Mouse (Mus musculus): ENCODE results near the gene Spem2. TPM values are rescaled to one million over a fixed set of nuclear protein-coding genes. Genes with fewer than 3 reads are reported as not detected.

The Spem2 gene
- polyA plus RNA-seq, 1 experiment from 2014 or later, result not detected

DNA sequence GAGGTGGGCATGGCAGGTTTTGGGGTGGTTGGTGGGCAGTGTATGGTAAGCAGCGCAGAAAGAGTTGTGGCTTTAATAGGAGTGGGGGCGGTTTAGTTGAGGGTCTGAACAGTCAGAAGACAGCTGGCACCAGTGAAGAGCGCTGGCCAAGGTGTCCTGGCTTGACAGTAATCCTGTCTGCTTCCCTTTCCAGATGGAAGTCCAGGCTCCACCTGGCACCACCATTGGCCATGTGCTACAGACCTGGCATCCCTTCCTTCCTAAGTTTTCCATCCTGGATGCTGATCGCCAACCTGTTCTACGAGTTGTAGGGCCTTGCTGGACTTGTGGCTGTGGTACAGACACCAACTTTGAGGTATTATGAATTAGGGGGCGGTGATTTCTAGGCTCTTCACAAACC, 29.8 kb upstream of the Spem2 start:
- Histone ChIP-seq H3K36me3 (peaks cover 50% of the 10 kb centered on the region), H3K27me3 (ENCODE audit: low read depth, poor library complexity, severe bottlenecking) (no peaks in the 10 kb centered on the region), H3K9me3 (replicated peaks) (no peaks in the 10 kb centered on the region), H3K4me1 (peaks cover 44% of the 10 kb centered on the region), H3K4me3 (peak overlapping the region; percentile 79), H3K27ac (replicated peaks) (peak overlapping the region; percentile 98)
- WGBS, result 92% methylated on average over 6 of the region's 6 CpGs
- no peak for DNase-seq (ENCODE audit: low spot score)

DNA sequence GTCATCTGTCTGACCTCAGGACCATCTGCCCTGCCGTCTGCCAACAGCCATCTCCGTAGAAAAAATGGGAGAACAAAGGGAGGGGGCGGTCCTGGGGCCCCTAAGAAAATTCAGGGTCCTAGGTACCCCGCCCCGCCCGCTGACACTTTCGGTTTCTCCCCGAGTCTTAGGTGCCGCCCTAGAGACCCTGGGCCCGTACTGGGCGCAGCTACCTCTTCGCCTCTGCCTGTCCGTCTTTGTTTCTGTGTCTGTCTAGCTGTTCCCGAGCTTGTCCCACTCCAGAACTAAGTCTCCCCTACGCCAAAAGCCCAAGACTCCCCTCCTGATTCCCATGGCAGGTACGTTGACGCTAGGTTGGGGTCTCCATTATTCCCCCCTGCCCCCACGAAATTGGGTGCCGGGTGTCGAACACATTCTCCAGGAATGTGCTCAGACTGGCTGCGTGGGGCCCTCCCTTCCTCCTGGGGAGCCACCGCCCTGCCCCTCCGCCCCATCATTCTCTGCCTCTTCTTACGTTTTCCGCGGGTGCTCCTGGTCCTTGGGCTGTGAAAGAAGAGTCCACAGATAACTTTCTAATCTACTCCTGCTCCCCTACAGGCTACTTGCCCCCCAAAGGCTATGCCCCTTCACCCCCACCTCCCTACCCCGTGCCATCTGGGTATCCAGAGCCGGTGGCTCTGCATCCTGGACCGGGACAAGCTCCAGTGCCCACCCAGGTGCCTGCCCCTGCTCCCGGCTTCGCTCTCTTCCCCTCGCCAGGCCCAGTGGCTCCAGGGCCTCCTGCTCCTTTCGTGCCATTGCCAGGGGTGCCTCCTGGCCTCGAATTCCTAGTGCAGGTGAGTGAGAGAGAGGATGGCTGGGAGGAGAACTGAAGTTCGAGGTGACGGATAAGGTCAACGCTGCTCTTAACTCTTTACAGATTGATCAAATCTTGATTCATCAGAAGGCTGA, 28.7 kb upstream of the Spem2 start:
- peaks cover 42% of the 10 kb centered on the region for H3K4me1 ChIP-seq
- H3K27me3 ChIP-seq (ENCODE audit: low read depth, poor library complexity, severe bottlenecking), result no peaks in the 10 kb centered on the region
- 13% methylated on average over 37 of the region's 37 CpGs for WGBS
- no peak for DNase-seq (ENCODE audit: low spot score)
- peaks cover 45% of the 10 kb centered on the region for H3K36me3 ChIP-seq
- peak overlapping the region; percentile 79 for H3K4me3 ChIP-seq
- no peaks in the 10 kb centered on the region for H3K9me3 ChIP-seq (replicated peaks)
- H3K27ac ChIP-seq (replicated peaks), result peak overlapping the region; percentile 98

DNA sequence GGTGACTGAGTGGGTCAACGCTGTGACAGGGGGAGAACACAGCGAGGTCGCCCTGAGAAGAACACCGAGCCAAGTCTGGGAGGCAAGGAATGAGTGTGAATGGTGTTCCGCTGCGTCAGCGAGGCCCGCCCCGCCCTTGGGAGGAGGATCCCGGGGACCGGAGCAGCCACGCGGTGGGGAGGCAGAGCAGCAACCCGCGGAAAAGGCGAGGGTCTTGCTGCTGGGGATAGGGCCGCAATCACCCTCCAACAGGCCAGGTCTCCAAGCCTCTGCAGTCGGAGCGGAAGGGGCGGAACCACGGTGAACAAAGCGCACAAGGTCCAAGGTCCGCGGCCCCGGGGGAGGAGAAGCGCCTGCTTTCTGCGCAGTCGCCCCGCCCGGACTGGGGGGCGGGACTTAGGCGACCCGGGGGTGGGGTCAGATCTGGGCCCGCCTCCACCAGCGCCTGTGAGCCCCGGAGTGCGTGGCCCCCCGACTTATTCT, 28.0 kb upstream of the Spem2 start, which contains the start of gene Plscr3:
Gene Plscr3, plus strand, starts transcription at position 179 of the 483 bp plus-strand sequence.
- under 1% methylated on average over 37 of the region's 38 CpGs for WGBS
- DNase-seq (ENCODE audit: low spot score), result peak; percentile 96
- Histone ChIP-seq H3K36me3 (peaks cover 37% of the 10 kb centered on the region), H3K27me3 (ENCODE audit: low read depth, poor library complexity, severe bottlenecking) (no peaks in the 10 kb centered on the region), H3K27ac (replicated peaks) (peak within 1 kb of the TSS; percentile 98), H3K4me1 (peaks cover 39% of the 10 kb centered on the region), H3K9me3 (replicated peaks) (no peaks in the 10 kb centered on the region), H3K4me3 (peak within 1 kb of the TSS; percentile 79)

DNA sequence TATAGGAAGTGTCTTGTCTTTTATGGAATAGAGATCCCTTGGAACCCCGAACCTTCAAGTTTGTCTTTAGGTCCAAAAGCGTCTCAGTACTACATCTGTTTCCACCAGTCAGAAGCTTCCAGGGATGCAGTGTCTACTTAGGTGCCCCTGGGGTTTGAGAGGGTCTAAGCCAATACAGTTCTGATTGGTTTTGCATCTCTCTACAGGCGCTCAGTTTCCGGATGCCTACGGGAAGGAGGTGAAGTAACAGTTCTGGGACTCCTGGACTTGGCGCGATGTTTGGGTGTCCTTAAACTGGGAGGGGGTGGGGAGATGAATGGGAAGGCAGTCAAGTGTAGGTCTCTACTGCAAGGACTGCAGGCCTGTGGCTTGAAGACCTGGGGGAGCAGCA, 20.4 kb upstream of the Spem2 start:
- peaks cover 57% of the 10 kb centered on the region for H3K4me1 ChIP-seq
- 5% methylated on average over 7 of the region's 7 CpGs for WGBS
- no peak for DNase-seq (ENCODE audit: low spot score)

DNA sequence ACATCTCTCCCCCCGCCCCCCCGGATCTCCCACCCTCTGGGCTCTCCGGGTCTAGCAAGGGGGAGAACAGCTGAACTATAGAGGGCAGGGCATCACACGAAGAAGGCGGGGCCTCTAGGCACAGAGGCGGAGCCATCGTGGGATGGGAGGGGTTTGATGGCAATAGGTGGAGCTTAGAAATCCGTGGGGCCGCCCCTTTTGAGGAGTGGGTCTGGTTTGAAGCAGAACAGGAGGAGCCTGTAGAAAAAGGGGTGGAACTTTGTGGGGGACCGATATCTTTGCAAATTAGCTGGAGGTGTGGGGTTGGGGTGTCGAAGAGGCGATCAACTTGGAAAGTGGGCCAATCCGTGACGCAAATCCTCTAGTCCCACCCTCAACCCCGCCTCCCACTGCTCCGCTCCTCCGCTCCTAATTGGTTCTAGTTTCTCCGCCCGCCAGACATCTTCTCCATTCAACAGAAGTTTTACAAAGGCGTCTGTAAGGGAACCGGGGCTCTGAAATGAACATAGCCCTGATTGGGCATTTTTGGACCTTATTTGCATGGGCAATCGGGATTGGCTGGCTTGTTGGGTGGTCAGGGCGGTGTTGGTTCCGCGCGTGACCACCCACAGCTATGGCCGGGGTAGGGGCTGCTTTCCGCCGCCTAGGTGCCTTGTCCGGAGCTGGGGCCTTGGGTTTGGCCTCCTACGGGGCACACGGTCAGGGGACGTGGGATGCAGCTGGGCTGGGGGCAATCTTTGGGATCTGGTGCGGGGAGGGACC, 19.9 kb upstream of the Spem2 start, which contains the start of gene Tmem256:
Gene Tmem256, plus strand, starts transcription at position 563 of the 762 bp plus-strand sequence.
- H3K4me1 ChIP-seq, result peaks cover 60% of the 10 kb centered on the region
- peak within 1 kb of the TSS; percentile 93 for H3K27ac ChIP-seq (replicated peaks)
- no peaks in the 10 kb centered on the region for H3K9me3 ChIP-seq (replicated peaks)
- H3K36me3 ChIP-seq, result peaks cover 9% of the 10 kb centered on the region
- H3K4me3 ChIP-seq, result peak within 1 kb of the TSS; percentile 86
- under 1% methylated on average over 34 of the region's 34 CpGs for WGBS
- peak; percentile 97 for DNase-seq (ENCODE audit: low spot score)
- peaks cover 35% of the 10 kb centered on the region for H3K27me3 ChIP-seq (ENCODE audit: low read depth, poor library complexity, severe bottlenecking)

More for the DNA sequence above, 20.4 kb upstream of the Spem2 start:
- Histone ChIP-seq H3K4me3 (peak overlapping the region; percentile 86), H3K36me3 (peaks cover 3% of the 10 kb centered on the region), H3K9me3 (replicated peaks) (no peaks in the 10 kb centered on the region), H3K27ac (replicated peaks) (peak overlapping the region; percentile 93), H3K27me3 (ENCODE audit: low read depth, poor library complexity, severe bottlenecking) (peaks cover 29% of the 10 kb centered on the region)

DNA sequence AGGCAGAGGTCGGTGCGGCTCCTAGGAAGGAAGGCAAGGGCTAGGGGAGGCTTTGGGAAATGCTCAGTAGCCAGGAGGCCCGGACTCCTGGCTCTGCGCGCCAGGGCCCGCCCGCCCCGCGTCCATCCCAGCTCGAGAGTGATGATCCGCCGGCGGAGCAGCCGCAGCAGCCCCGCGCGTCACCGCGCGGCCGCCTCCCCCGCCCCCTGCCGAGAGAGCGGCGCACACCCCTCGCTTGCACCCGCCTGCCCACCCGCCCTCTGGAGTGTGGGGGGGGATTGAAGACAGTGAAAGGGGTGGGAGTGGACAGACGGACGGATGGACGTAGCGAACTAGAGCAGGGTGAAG, 19.3 kb upstream of the Spem2 start, which contains the start of gene Nlgn2:
Gene Nlgn2, minus strand, starts transcription at position 181 of the 348 bp plus-strand sequence.
- H3K36me3 ChIP-seq, result peaks cover 14% of the 10 kb centered on the region
- under 1% methylated on average over 32 of the region's 32 CpGs for WGBS
- H3K4me1 ChIP-seq, result peaks cover 60% of the 10 kb centered on the region
- H3K27ac ChIP-seq (replicated peaks), result peak within 1 kb of the TSS; percentile 93
- peaks cover 40% of the 10 kb centered on the region for H3K27me3 ChIP-seq (ENCODE audit: low read depth, poor library complexity, severe bottlenecking)
- H3K4me3 ChIP-seq, result peak within 1 kb of the TSS; percentile 86
- no peak for DNase-seq (ENCODE audit: low spot score)
- no peaks in the 10 kb centered on the region for H3K9me3 ChIP-seq (replicated peaks)

DNA sequence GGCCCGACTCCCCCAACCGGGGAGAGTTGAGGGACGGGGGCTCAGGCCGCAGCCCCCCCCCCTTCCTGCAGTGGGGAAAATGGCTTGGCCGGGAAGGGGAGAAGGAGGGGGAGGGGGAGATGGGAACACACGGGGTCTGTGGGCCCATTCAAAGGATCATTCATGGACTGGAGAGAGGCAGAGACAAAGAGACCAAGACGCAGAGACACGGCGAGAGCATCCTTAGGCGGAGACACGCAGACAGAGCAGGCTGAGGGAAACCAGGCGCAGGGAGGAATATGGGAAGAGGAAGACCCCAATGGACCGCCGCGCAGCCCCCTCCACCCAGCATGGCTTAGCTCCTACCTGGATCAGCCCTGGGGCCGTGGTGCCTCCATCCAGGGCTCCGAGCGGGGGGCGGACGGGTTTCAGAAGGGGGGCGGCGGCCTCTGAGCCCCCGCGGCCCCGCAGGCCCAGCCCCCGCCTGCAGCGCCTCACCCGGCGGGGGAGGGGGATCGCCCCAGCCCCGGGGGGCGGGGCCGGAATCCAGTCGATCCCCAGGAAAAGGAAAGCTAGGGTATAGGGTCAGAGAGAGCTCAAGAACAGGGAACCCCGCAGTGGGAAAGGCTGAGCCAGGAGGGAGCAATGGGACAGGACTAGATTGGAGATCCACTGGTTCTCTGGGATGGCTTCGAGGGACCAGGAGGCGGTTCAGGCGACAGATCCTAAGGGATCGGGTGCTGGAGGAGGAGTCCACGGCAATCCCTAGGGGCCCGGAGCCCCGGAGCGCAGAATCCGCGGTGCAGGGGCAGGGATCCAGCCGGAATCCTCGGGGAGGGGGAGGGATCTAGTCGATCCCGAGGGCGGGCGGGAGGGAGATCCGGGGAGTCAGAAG, 18.7 kb upstream of the Spem2 start:
- Histone ChIP-seq H3K4me3 (peak overlapping the region; percentile 86), H3K9me3 (replicated peaks) (no peaks in the 10 kb centered on the region), H3K4me1 (peaks cover 65% of the 10 kb centered on the region), H3K27me3 (ENCODE audit: low read depth, poor library complexity, severe bottlenecking) (peaks cover 44% of the 10 kb centered on the region), H3K36me3 (peaks cover 21% of the 10 kb centered on the region), H3K27ac (replicated peaks) (peak overlapping the region; percentile 93)
- WGBS, result 1% methylated on average over 52 of the region's 52 CpGs
- DNase-seq (ENCODE audit: low spot score), result peak; percentile 59

DNA sequence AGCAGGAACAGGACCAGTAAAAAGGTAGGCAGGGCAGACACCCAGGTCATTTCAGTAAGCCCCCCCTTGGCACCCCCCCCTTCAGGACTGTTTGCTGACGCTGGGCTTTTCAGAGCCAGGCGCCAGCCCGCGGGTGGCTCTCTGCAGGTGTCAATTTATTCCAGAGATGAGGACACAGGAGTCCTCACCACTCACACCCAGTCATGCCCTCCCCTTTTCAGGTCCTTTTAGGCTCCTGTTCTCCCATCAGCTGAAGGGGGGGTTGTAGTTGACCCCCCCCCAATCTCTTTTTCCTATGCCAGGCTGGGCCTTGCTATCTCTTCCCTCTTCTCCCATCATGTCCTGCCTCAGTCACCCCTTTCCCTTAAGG, 17.7 kb upstream of the Spem2 start:
- 0% methylated on average over 4 of the region's 4 CpGs for WGBS

DNA sequence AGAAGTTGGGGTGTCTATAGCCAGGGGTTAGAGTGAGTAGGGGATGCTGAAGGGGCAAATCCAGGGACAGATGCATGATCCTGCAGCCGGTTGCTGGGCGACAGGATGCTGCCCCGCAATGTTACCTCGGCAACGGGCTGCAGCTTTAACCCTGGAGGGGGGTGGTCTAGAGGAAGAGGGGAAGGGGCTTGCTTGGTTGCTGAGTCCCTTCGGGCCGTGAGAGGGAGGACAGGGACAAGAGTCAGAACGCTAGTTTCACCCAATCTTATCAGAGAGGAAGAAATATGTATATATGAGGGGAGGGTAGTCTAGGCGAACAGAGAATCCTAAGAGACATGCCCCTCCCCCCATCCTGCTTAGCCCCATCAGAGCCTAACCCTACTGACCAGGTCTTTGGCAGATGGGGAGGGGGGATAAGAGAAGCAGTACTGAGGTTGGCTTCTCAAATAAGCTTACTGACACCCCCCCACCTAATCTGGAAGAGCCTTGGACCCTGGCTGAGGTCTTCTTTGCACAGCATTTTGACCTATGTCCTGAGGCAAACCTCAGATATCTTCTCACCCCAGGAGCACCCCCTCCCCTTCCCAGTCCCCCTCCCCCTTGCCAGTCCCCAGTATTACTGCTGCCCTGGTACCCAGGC, 17.2 kb upstream of the Spem2 start:
- 2% methylated on average over 9 of the region's 9 CpGs for WGBS
- H3K27ac ChIP-seq (replicated peaks), result peak overlapping the region; percentile 93
- no peaks in the 10 kb centered on the region for H3K9me3 ChIP-seq (replicated peaks)
- DNase-seq (ENCODE audit: low spot score), result peak; percentile 83
- peaks cover 34% of the 10 kb centered on the region for H3K36me3 ChIP-seq
- H3K27me3 ChIP-seq (ENCODE audit: low read depth, poor library complexity, severe bottlenecking), result peaks cover 44% of the 10 kb centered on the region
- peak overlapping the region; percentile 86 for H3K4me3 ChIP-seq
- H3K4me1 ChIP-seq, result peaks cover 74% of the 10 kb centered on the region

More for the DNA sequence above, 17.7 kb upstream of the Spem2 start:
- no peaks in the 10 kb centered on the region for H3K9me3 ChIP-seq (replicated peaks)
- peaks cover 73% of the 10 kb centered on the region for H3K4me1 ChIP-seq
- DNase-seq (ENCODE audit: low spot score), result peak; percentile 46
- H3K36me3 ChIP-seq, result peaks cover 30% of the 10 kb centered on the region
- peak overlapping the region; percentile 86 for H3K4me3 ChIP-seq
- H3K27me3 ChIP-seq (ENCODE audit: low read depth, poor library complexity, severe bottlenecking), result peaks cover 44% of the 10 kb centered on the region
- H3K27ac ChIP-seq (replicated peaks), result peak overlapping the region; percentile 93

DNA sequence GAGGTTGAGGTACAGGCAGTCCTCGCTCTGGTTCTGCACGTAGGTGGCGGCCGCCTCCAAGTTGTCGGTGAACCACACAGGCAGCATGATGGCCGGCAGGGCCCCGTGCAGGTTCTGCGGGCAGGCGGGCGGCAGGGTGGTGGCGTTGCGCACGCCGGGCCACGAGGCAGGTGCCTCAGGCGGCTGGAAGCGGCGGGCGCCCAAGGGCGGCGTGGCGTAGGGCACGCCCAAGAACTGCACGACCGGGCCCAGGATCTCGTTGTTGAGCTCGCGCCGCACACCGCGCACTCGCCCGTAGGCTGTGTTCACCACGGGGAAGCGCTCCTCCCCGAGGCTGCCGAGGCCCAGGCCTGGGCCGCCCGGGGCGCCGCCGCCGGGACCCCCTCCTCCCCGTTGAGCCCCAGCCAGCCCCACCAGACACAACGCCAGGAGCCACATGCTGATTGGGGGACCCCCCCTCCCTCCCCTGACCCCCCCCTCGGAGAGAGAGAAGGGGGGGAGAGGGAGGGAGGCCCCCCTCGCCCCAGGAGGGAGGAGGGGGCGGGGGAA, 15.8 kb upstream of the Spem2 start:
- peaks cover 73% of the 10 kb centered on the region for H3K4me1 ChIP-seq
- peak overlapping the region; percentile 93 for H3K27ac ChIP-seq (replicated peaks)

DNA sequence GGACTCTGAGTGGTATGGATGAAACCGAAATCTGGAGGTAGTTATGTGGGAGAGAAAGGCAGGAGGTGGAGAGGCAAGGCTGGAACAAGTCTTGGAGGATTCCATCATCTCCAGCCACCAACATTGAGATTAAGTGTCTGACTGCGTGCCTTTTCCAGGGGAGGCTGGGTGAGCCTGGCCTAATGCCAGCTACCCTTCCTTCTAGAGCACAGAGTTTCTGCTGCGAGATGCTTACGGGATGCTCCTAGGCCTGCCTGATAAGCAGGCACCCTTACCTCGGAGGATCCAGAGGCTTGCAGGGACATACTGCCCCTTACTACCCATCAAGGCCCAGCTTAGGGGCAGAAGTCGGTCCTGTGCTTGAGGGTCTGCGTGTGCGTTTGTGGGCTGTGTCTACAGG, 15.3 kb upstream of the Spem2 start:
- WGBS, result 69% methylated on average over 8 of the region's 8 CpGs
- Histone ChIP-seq H3K4me1 (peaks cover 72% of the 10 kb centered on the region), H3K36me3 (peaks cover 45% of the 10 kb centered on the region), H3K27me3 (ENCODE audit: low read depth, poor library complexity, severe bottlenecking) (peaks cover 44% of the 10 kb centered on the region), H3K9me3 (replicated peaks) (no peaks in the 10 kb centered on the region), H3K4me3 (peak overlapping the region; percentile 86), H3K27ac (replicated peaks) (peak overlapping the region; percentile 93)
- DNase-seq (ENCODE audit: low spot score), result no peak

More for the DNA sequence above, 15.8 kb upstream of the Spem2 start:
- peaks cover 44% of the 10 kb centered on the region for H3K27me3 ChIP-seq (ENCODE audit: low read depth, poor library complexity, severe bottlenecking)
- peak overlapping the region; percentile 86 for H3K4me3 ChIP-seq
- peak; percentile 52 for DNase-seq (ENCODE audit: low spot score)
- no peaks in the 10 kb centered on the region for H3K9me3 ChIP-seq (replicated peaks)
- 7% methylated on average over 47 of the region's 48 CpGs for WGBS
- H3K36me3 ChIP-seq, result peaks cover 40% of the 10 kb centered on the region

All from midbrain, embryonic 10.5 days (tissue).